Mouse (Mus musculus) myocyte (in vitro differentiated cells): ENCODE data around the gene Fbxw5.

Experiments
- E2F4 ChIP-seq: IDR thresholded peaks from one replicate; pipeline ENCODE4 v1.6.1; 2011; ENCODE audit warnings: mild to moderate bottlenecking, control low read depth, moderate library complexity; ENCODE audit not compliant: insufficient read depth
- POLR2A ChIP-seq: IDR thresholded peaks from one replicate; pipeline ENCODE4 v1.6.1; 2011; ENCODE audit warnings: low read depth, mild to moderate bottlenecking, control low read depth, moderate library complexity; ENCODE audit not compliant: insufficient read length

- TF ChIP-seq POLR2A, result no peak
- no peak for TF ChIP-seq E2F4
Measured at GRCm38 (mm10) chr2:25477967-25478675, 22.4 kb upstream of the Fbxw5 start.
